17 mouse cellular contexts compared by ENCODE assay signal in genomic region chr19:41454601-41455000, GRCm38 (mm10). TPM values are rescaled to one million over a fixed set of nuclear protein-coding genes. Genes with fewer than 3 reads are reported as not detected.
DNase-seq lines count a peak whose midpoint lies in the region; ATAC-seq and TF ChIP-seq lines count a peak whose summit lies in the region.
"Had no signal": no experiment of that assay in that cellular context is flagged by ENCODE, and none has a peak within 500 bp of the region (broad histone marks: within the 10 kb centered on the region; RNA-seq: fewer than 3 reads in every experiment).

No protein-coding gene starts in this region.

- H3K27ac ChIP-seq in heart, embryonic 10.5 days = no peak overlapping the region
- H3K27ac ChIP-seq in ES-Bruce4 (ENCODE audit: insufficient read depth, low read length) = peak overlapping the region; percentile 85
- H3K27ac ChIP-seq in liver, embryonic 14.5 days = peak overlapping the region; percentile 75
- H3K27ac ChIP-seq: heart, embryonic 15.5 days; hindbrain, embryonic 15.5 days; limb, embryonic 10.5 days had no signal

- no peaks in the 10 kb centered on the region for H3K27me3 ChIP-seq in heart, embryonic 10.5 days (ENCODE audit: insufficient read depth, poor library complexity, severe bottlenecking)
- H3K27me3 ChIP-seq in ES-Bruce4 (ENCODE audit: control insufficient read depth, insufficient read depth, low read length, poor library complexity, severe bottlenecking) = no peaks in the 10 kb centered on the region
- no peaks in the 10 kb centered on the region for H3K27me3 ChIP-seq in liver, embryonic 14.5 days (ENCODE audit: control insufficient read depth, insufficient read depth, low read length)
- H3K27me3 ChIP-seq: heart, embryonic 15.5 days; hindbrain, embryonic 15.5 days had no signal

- peaks cover 9% of the 10 kb centered on the region for H3K4me1 ChIP-seq in heart, embryonic 10.5 days
- peaks cover 8% of the 10 kb centered on the region for H3K4me1 ChIP-seq in ES-Bruce4 (ENCODE audit: control insufficient read depth, insufficient read depth, low read length)
- peaks cover 18 to 39% of the 10 kb centered on the region in 2 experiments for H3K4me1 ChIP-seq in liver, embryonic 14.5 days (replicated peaks; ENCODE audit: control insufficient read depth in 2 of 2, insufficient read depth in 2 of 2, low read length in 1 of 2)
- H3K4me1 ChIP-seq: hindbrain, embryonic 15.5 days; limb, embryonic 10.5 days had no signal

- TF ChIP-seq EP300 in ES-Bruce4 (IDR thresholded peaks at IDR 0.05; ENCODE audit: insufficient read depth, low read depth, low read length) = no peak
- TF ChIP-seq EP300 in liver, embryonic 14.5 days (IDR thresholded peaks at IDR 0.05; ENCODE audit: low read depth) = no peak

- no peak overlapping the region for H3K4me3 ChIP-seq in heart, embryonic 10.5 days
- H3K4me3 ChIP-seq in ES-Bruce4 (ENCODE audit: low read depth, low read length) = no peak overlapping the region
- H3K4me3 ChIP-seq in liver, embryonic 14.5 days (ENCODE audit: insufficient read depth in 1 of 2, low read depth in 2 of 2, low read length in 2 of 2) = no peak overlapping the region
- H3K4me3 ChIP-seq: heart, embryonic 15.5 days; hindbrain, embryonic 15.5 days; limb, embryonic 10.5 days had no signal

- 73% methylated on average over 5 of the region's 7 CpGs for WGBS in heart, embryonic 10.5 days
- 48% methylated on average over 6 of the region's 7 CpGs for WGBS in liver, embryonic 14.5 days (ENCODE audit: insufficient replicate concordance)

- no peaks in the 10 kb centered on the region for H3K36me3 ChIP-seq in heart, embryonic 10.5 days
- H3K36me3 ChIP-seq in ES-Bruce4 (ENCODE audit: control insufficient read depth, insufficient read depth, low read length, poor library complexity, severe bottlenecking) = no peaks in the 10 kb centered on the region
- H3K36me3 ChIP-seq in liver, embryonic 14.5 days (replicated peaks; ENCODE audit: control insufficient read depth, insufficient read depth, low read depth) = no peaks in the 10 kb centered on the region
- H3K36me3 ChIP-seq: heart, embryonic 15.5 days; hindbrain, embryonic 15.5 days; limb, embryonic 10.5 days had no signal

- ATAC-seq in liver, embryonic 14.5 days (ENCODE audit: insufficient read depth) = no peak

- no peak for TF ChIP-seq POLR2A in ES-Bruce4 (IDR thresholded peaks at IDR 0.05; ENCODE audit: insufficient read depth, low read length)

- intact Hi-C loops in gastrocnemius, postnatal 14 days (cut with DNase I; ENCODE audit: low total_unique reads) = no loop called here

- peak; percentile 39 for DNase-seq in heart, embryonic 10.5 days (ENCODE audit: low spot score)
- DNase-seq in heart, postnatal 4 days = no peak
- peak; percentile 69 for DNase-seq in ZHBTc4 (ENCODE audit: low read depth, low spot score)
- no peak for DNase-seq in liver, embryonic 14.5 days (ENCODE audit: low read depth in 3 of 3, low spot score in 3 of 3)
- no peak for DNase-seq in T-cell, adult 2 months (ENCODE audit: low spot score)
- DNase-seq in gastrocnemius, postnatal 14 days = no peak
- DNase-seq in layer of hippocampus, adult 8-10 months (ENCODE audit: low spot score in 2 of 2) = no peak
- DNase-seq: cerebellum, adult 11-12 months; cerebellum, postnatal 14 days; gastrocnemius, postnatal 10 days; right cerebral cortex, adult 18-20 months; thymus, adult 18-20 months; thymus, postnatal 4 days had no signal

- peak overlapping the region; percentile 40; the same call in 1 of the 2 replicates for H3K4me2 ChIP-seq in liver, embryonic 14.5 days (ENCODE audit: low read depth)
- H3K4me2 ChIP-seq: heart, embryonic 15.5 days; hindbrain, embryonic 15.5 days had no signal

- H3K9me3 ChIP-seq in heart, embryonic 10.5 days = no peaks in the 10 kb centered on the region
- H3K9me3 ChIP-seq in ES-Bruce4 (replicated peaks; ENCODE audit: control insufficient read depth, insufficient read depth, low read length, poor library complexity, severe bottlenecking) = peaks cover 12% of the 10 kb centered on the region
- peaks cover 9% of the 10 kb centered on the region for H3K9me3 ChIP-seq in liver, embryonic 14.5 days (ENCODE audit: control insufficient read depth, low read length)
- H3K9me3 ChIP-seq: heart, embryonic 15.5 days; hindbrain, embryonic 15.5 days; limb, embryonic 10.5 days had no signal

- no peak overlapping the region for H3K9ac ChIP-seq in ES-Bruce4 (ENCODE audit: low read depth, poor library complexity, severe bottlenecking)
- peak overlapping the region; percentile 37; the same call in 1 of the 2 replicates for H3K9ac ChIP-seq in liver, embryonic 14.5 days (replicated peaks)
- H3K9ac ChIP-seq: heart, embryonic 15.5 days; hindbrain, embryonic 15.5 days had no signal

- no peak for TF ChIP-seq CTCF in ES-Bruce4 (IDR thresholded peaks at IDR 0.05; ENCODE audit: low read depth, low read length)
- TF ChIP-seq CTCF in liver, embryonic 14.5 days (IDR thresholded peaks at IDR 0.05; ENCODE audit: low read depth) = no peak

RNA-seq across cellular contexts. Expression of gene Lcor, which starts 27.8 kb away (rescaled TPM):
- 12.4 and 12.5 TPM in 2 replicates for polyA plus RNA-seq in heart, embryonic 10.5 days (2016; fragmentation: Nextera tagmentation; extraction: Ambion mirVana)
- total RNA-seq in heart, postnatal 4 days (2021) = 10 to 100 TPM; 13.9 to 16.7 TPM
- 13.4 and 15.6 TPM in 2 replicates for polyA plus RNA-seq in ES-Bruce4 (2011; ENCODE audit: insufficient read depth, insufficient read length, low read depth, missing spikeins)
- polyA plus RNA-seq in liver, embryonic 14.5 days (2012; rRNA removed) = 0.90 and 1.1 TPM in 2 replicates
- polyA plus RNA-seq in liver, embryonic 14.5 days (2014; fragmentation: Nextera tagmentation; extraction: Ambion mirVana) = 5.2 and 5.6 TPM in 2 replicates
- total RNA-seq in gastrocnemius, postnatal 14 days (2021) = 10 to 100 TPM; 12.0 to 12.2 TPM
- 10 to 100 TPM; 18.7 to 21.9 (median 20.4) TPM for total RNA-seq in layer of hippocampus, adult 8-10 months (2022)

Comparison
In these comparisons a context has a peak if more than half of its experiments do, and no peak if none do; other contexts are left out.
1. DNase-seq: peak in heart, embryonic 10.5 days (single experiment) and ZHBTc4 (single experiment); none in heart, postnatal 4 days (single experiment), liver, embryonic 14.5 days (0 of 3), T-cell, adult 2 months (single experiment), gastrocnemius, postnatal 14 days (single experiment) and layer of hippocampus, adult 8-10 months (0 of 2).